Mouse (Mus musculus) heart, embryonic 11.5 days (tissue): ENCODE results near the gene Zan. TPM values are rescaled to one million over a fixed set of nuclear protein-coding genes. Genes with fewer than 3 reads are reported as not detected.

Experiments
- ATAC-seq: fragments of 200-750 bp; cut with Nextera tagmentation; replicated peaks from 2 replicates; pipeline ENCODE4 v1.8.0; 2017; ENCODE audit warnings: moderate library complexity; ENCODE audit not compliant: insufficient number of reproducible peaks, low FRiP score, low TSS enrichment
- H3K27ac ChIP-seq: fragments of 300-500 bp; sonication (generic); 2 replicates; pipeline ENCODE4 v1.5.1; 2014; ENCODE audit warnings: mild to moderate bottlenecking, low read depth, low read length
- H3K27me3 ChIP-seq: fragments of 300-500 bp; sonication (generic); 2 replicates; pipeline ENCODE4 v1.6.1; 2014; ENCODE audit warnings: mild to moderate bottlenecking, low read length, mixed read lengths; ENCODE audit not compliant: control insufficient read depth, insufficient read depth
- H3K36me3 ChIP-seq: fragments of 300-500 bp; sonication (generic); 2 replicates; pipeline ENCODE4 v1.6.1; 2014; ENCODE audit warnings: mild to moderate bottlenecking, low read length, moderate library complexity, mixed read lengths; ENCODE audit not compliant: control insufficient read depth, insufficient read depth
- H3K4me1 ChIP-seq: fragments of 300-500 bp; sonication (generic); 2 replicates; pipeline ENCODE4 v1.6.1; 2014; ENCODE audit warnings: low read length; ENCODE audit not compliant: control insufficient read depth, insufficient read depth
- H3K4me2 ChIP-seq: fragments of 300-500 bp; sonication (generic); 2 replicates; pipeline ENCODE4 v1.6.1; 2014; ENCODE audit warnings: mild to moderate bottlenecking, moderate library complexity
- H3K4me3 ChIP-seq: fragments of 300-500 bp; sonication (generic); 2 replicates; pipeline ENCODE4 v1.5.1; 2014; ENCODE audit warnings: low read depth, low read length
- H3K9ac ChIP-seq: fragments of 300-500 bp; sonication (generic); 2 replicates; pipeline ENCODE4 v1.6.1; 2014; ENCODE audit warnings: mild to moderate bottlenecking, low read depth, low read length, moderate library complexity
- H3K9me3 ChIP-seq: fragments of 300-500 bp; sonication (generic); replicated peaks from 2 replicates; pipeline ENCODE4 v1.6.1; 2016; ENCODE audit warnings: low read length; ENCODE audit not compliant: control insufficient read depth
- WGBS: fragments of 180-500 bp; shearing (Covaris S2); extraction: QIAGEN DNeasy Blood & Tissue Kit; methylation state at CpG from one replicate; pipeline ENCODE4 v1.1.7; 2014; ENCODE audit not compliant: insufficient replicate concordance; 5-methylcytosine and 5-hydroxymethylcytosine counted together
- polyA plus RNA-seq: library from polyadenylated mRNA; unstranded; fragments of >200 nt; fragmentation: Nextera tagmentation; extraction: Ambion mirVana; gene quantifications from 2 replicates; pipeline ENCODE4 v1.2.1, GENCODE M21; 2014

Gene Zan
- polyA plus RNA-seq, 1 experiment from 2014 or later, result 0.11 TPM

GRCm38 (mm10) chr5:137340222-137340621 lies 136.6 kb downstream of the Zan start:
- H3K36me3 ChIP-seq, result no peaks in the 10 kb centered on the region
- H3K27ac ChIP-seq, result peak overlapping the region; percentile 85; the same call in 1 of the 2 replicates
- H3K9me3 ChIP-seq, result no peaks in the 10 kb centered on the region
- H3K4me3 ChIP-seq, result no peak overlapping the region
- H3K4me1 ChIP-seq, result peaks cover 20% of the 10 kb centered on the region
- H3K4me2 ChIP-seq, result no peak overlapping the region; the same call in 1 of the 2 replicates
- H3K27me3 ChIP-seq, result no peaks in the 10 kb centered on the region
- WGBS, result 66% methylated on average over 6 of the region's 6 CpGs
- no peak overlapping the region for H3K9ac ChIP-seq
- no peak for ATAC-seq

- Histone ChIP-seq H3K4me2 (peak overlapping the region; percentile 87), H3K36me3 (no peaks in the 10 kb centered on the region), H3K9me3 (no peaks in the 10 kb centered on the region), H3K9ac (peak overlapping the region; percentile 83), H3K4me1 (peaks cover 20% of the 10 kb centered on the region), H3K27me3 (no peaks in the 10 kb centered on the region), H3K4me3 (peak overlapping the region; percentile 48), H3K27ac (peak overlapping the region; percentile 85)
- ATAC-seq, result peak; percentile 64
- WGBS, result 7% methylated on average over 22 of the region's 22 CpGs
Observed at GRCm38 (mm10) chr5:137339290-137339979, 137.4 kb downstream of the Zan start.

- Histone ChIP-seq H3K27me3 (no peaks in the 10 kb centered on the region), H3K4me2 (peak overlapping the region; percentile 87), H3K9ac (peak overlapping the region; percentile 83), H3K4me1 (peaks cover 20% of the 10 kb centered on the region), H3K27ac (peak overlapping the region; percentile 85), H3K36me3 (no peaks in the 10 kb centered on the region), H3K4me3 (peak overlapping the region; percentile 48), H3K9me3 (no peaks in the 10 kb centered on the region)
- peak; percentile 11; the same call in 1 of the 2 replicates for ATAC-seq
- WGBS, result 2% methylated on average over 11 of the region's 11 CpGs
Observed at GRCm38 (mm10) chr5:137338663-137339289, 138.1 kb downstream of the Zan start.

GRCm38 (mm10) chr5:137338256-137338655 lies 138.6 kb downstream of the Zan start:
- Histone ChIP-seq H3K4me3 (peak overlapping the region; percentile 48), H3K4me2 (peak overlapping the region; percentile 87), H3K9me3 (no peaks in the 10 kb centered on the region), H3K27ac (peak overlapping the region; percentile 85), H3K36me3 (no peaks in the 10 kb centered on the region), H3K4me1 (peaks cover 20% of the 10 kb centered on the region), H3K27me3 (no peaks in the 10 kb centered on the region), H3K9ac (peak overlapping the region; percentile 83)
- 1% methylated on average over 19 of the region's 19 CpGs for WGBS
- ATAC-seq, result peak; percentile 62

- H3K27me3 ChIP-seq, result no peaks in the 10 kb centered on the region
- H3K4me3 ChIP-seq, result no peak overlapping the region
- peaks cover 25% of the 10 kb centered on the region for H3K4me1 ChIP-seq
- H3K9me3 ChIP-seq, result no peaks in the 10 kb centered on the region
- peak overlapping the region; percentile 24; the same call in 1 of the 2 replicates for H3K27ac ChIP-seq
- WGBS, result 31% methylated on average over 8 of the region's 8 CpGs
- no peak overlapping the region for H3K4me2 ChIP-seq
- H3K9ac ChIP-seq, result 0 out of 2 replicates have a peak overlapping the region, but pooled peaks have one; percentile 30
- no peaks in the 10 kb centered on the region for H3K36me3 ChIP-seq
- ATAC-seq, result no peak
Observed at GRCm38 (mm10) chr5:137337190-137337589, 139.7 kb downstream of the Zan start.

GRCm38 (mm10) chr5:137335066-137335465 lies 141.8 kb downstream of the Zan start:
- Histone ChIP-seq H3K27me3 (no peaks in the 10 kb centered on the region), H3K4me3 (no peak overlapping the region), H3K4me1 (peaks cover 25% of the 10 kb centered on the region), H3K27ac (no peak overlapping the region), H3K9ac (no peak overlapping the region), H3K36me3 (no peaks in the 10 kb centered on the region), H3K4me2 (no peak overlapping the region), H3K9me3 (no peaks in the 10 kb centered on the region)
- no peak for ATAC-seq
- WGBS, result 75% methylated on average over 6 of the region's 6 CpGs

- ATAC-seq, result no peak
- Histone ChIP-seq H3K4me2 (peak overlapping the region; percentile 98), H3K9ac (no peak overlapping the region), H3K27ac (no peak overlapping the region), H3K9me3 (no peaks in the 10 kb centered on the region), H3K36me3 (no peaks in the 10 kb centered on the region), H3K4me3 (no peak overlapping the region), H3K27me3 (no peaks in the 10 kb centered on the region), H3K4me1 (peaks cover 18% of the 10 kb centered on the region)
- WGBS, result 47% methylated on average over 10 of the region's 10 CpGs
Observed at GRCm38 (mm10) chr5:137334317-137334716, 142.5 kb downstream of the Zan start.

- WGBS, result under 1% methylated on average over 44 of the region's 44 CpGs
- ATAC-seq, result peak; percentile 89
- H3K9me3 ChIP-seq, result no peaks in the 10 kb centered on the region
- no peaks in the 10 kb centered on the region for H3K27me3 ChIP-seq
- no peaks in the 10 kb centered on the region for H3K36me3 ChIP-seq
- H3K27ac ChIP-seq, result no peak within 1 kb of the TSS
- peak within 1 kb of the TSS; percentile 98 for H3K4me2 ChIP-seq
- H3K4me1 ChIP-seq, result peaks cover 11% of the 10 kb centered on the region; the same call in 1 of the 2 replicates
- peak within 1 kb of the TSS; percentile 72 for H3K9ac ChIP-seq
- H3K4me3 ChIP-seq, result peak within 1 kb of the TSS; percentile 73
Observed at GRCm38 (mm10) chr5:137333512-137334174, 143.2 kb downstream of the Zan start, which contains the start of gene Slc12a9. Gene Slc12a9, minus strand, starts transcription at chr5:137333597.
